In genomic region chr3:51372883-51373282, GRCm38 (mm10) we compare ENCODE assay signal across 15 mouse cellular contexts. TPM values are rescaled to one million over a fixed set of nuclear protein-coding genes. Genes with fewer than 3 reads are reported as not detected.
DNase-seq lines count a peak whose midpoint lies in the region; ATAC-seq and TF ChIP-seq lines count a peak whose summit lies in the region.
"Had no signal": no experiment of that assay in that cellular context is flagged by ENCODE, and none has a peak within 500 bp of the region (broad histone marks: within the 10 kb centered on the region; RNA-seq: fewer than 3 reads in every experiment).

No protein-coding gene starts in this region.

- H3K36me3 ChIP-seq in CH12.LX (replicated peaks in 1 of 2; ENCODE audit: control insufficient read depth in 1 of 2, insufficient read depth in 1 of 2, low read length in 1 of 2), result no peaks in the 10 kb centered on the region
- H3K36me3 ChIP-seq in liver, embryonic 11.5 days (ENCODE audit: control insufficient read depth, insufficient read depth, low read length), result no peaks in the 10 kb centered on the region
- H3K36me3 ChIP-seq in embryonic facial prominence, embryonic 10.5 days (replicated peaks), result no peaks in the 10 kb centered on the region
- H3K36me3 ChIP-seq: intestine, embryonic 15.5 days; neural tube, embryonic 15.5 days had no signal

- TF ChIP-seq POLR2A in CH12.LX (IDR thresholded peaks at IDR 0.05; ENCODE audit: low read depth, low read length), result peak; percentile 42; the same call in 1 of the 2 replicates

- no peak overlapping the region for H3K27ac ChIP-seq in CH12.LX (ENCODE audit: insufficient read depth, low read depth)
- no peak overlapping the region for H3K27ac ChIP-seq in liver, embryonic 11.5 days (ENCODE audit: low read depth, low read length)
- H3K27ac ChIP-seq in embryonic facial prominence, embryonic 10.5 days (replicated peaks), result no peak overlapping the region
- H3K27ac ChIP-seq: intestine, embryonic 15.5 days; neural tube, embryonic 15.5 days had no signal

- no peak for TF ChIP-seq RAD21 in CH12.LX (IDR thresholded peaks at IDR 0.05; ENCODE audit: low read depth, low read length)

- peak overlapping the region; percentile 23 to 33 (median 28) for H3K4me3 ChIP-seq in CH12.LX (replicated peaks in 1 of 3; ENCODE audit: low read depth in 2 of 3, low read length in 2 of 3, poor library complexity in 1 of 3)
- no peak overlapping the region for H3K4me3 ChIP-seq in liver, embryonic 11.5 days (ENCODE audit: low read depth, low read length)
- no peak overlapping the region for H3K4me3 ChIP-seq in embryonic facial prominence, embryonic 10.5 days
- H3K4me3 ChIP-seq: intestine, embryonic 15.5 days; neural tube, embryonic 15.5 days had no signal

- in situ Hi-C loops in CH12.LX (cut with MboI; ENCODE audit: low pct_ligation_motif_present, low pct_unique_long_range_greater_than_20kb, low sequenced_read_pairs), result no loop called here

- peaks cover 3% of the 10 kb centered on the region for H3K9me3 ChIP-seq in CH12.LX (replicated peaks; ENCODE audit: low read length)
- H3K9me3 ChIP-seq in liver, embryonic 11.5 days (ENCODE audit: control insufficient read depth, low read length), result no peaks in the 10 kb centered on the region
- no peaks in the 10 kb centered on the region for H3K9me3 ChIP-seq in embryonic facial prominence, embryonic 10.5 days
- H3K9me3 ChIP-seq: intestine, embryonic 15.5 days; neural tube, embryonic 15.5 days had no signal

- dilution Hi-C loops in CH12.LX (cut with MboI; ENCODE audit: extremely low pct_ligation_motif_present, extremely low pct_unique_long_range_greater_than_20kb, low sequenced_read_pairs), result no loop called here

- H3K4me2 ChIP-seq in CH12.LX (ENCODE audit: insufficient read depth, low read depth, poor library complexity, severe bottlenecking), result peak overlapping the region; percentile 79
- peak overlapping the region; percentile 7; the same call in 1 of the 2 replicates for H3K4me2 ChIP-seq in liver, embryonic 11.5 days
- H3K4me2 ChIP-seq: intestine, embryonic 15.5 days; neural tube, embryonic 15.5 days had no signal

- peaks cover 0 to 11% of the 10 kb centered on the region in 2 experiments; a peak in 2 of 4 replicates for H3K4me1 ChIP-seq in CH12.LX (ENCODE audit: control insufficient read depth in 1 of 2, insufficient read depth in 2 of 2)
- peaks cover 11% of the 10 kb centered on the region for H3K4me1 ChIP-seq in liver, embryonic 11.5 days (replicated peaks; ENCODE audit: control insufficient read depth, insufficient read depth, low read length)
- no peaks in the 10 kb centered on the region for H3K4me1 ChIP-seq in embryonic facial prominence, embryonic 10.5 days
- H3K4me1 ChIP-seq: intestine, embryonic 15.5 days; neural tube, embryonic 15.5 days had no signal

- no peak for TF ChIP-seq CTCF in CH12.LX (conservative IDR thresholded peaks at IDR 0.05 in 1 of 2, IDR thresholded peaks at IDR 0.05 in 1 of 2; ENCODE audit: low read depth in 2 of 2, low read length in 2 of 2)

- no peak for ATAC-seq in liver, embryonic 11.5 days (replicated peaks; ENCODE audit: low FRiP score)
- ATAC-seq: intestine, embryonic 15.5 days had no signal

- WGBS in liver, embryonic 11.5 days, result 54% methylated on average over 5 of the region's 5 CpGs
- 81% methylated on average over 5 of the region's 5 CpGs for WGBS in embryonic facial prominence, embryonic 10.5 days

- no peaks in the 10 kb centered on the region for H3K27me3 ChIP-seq in CH12.LX (replicated peaks)
- H3K27me3 ChIP-seq in liver, embryonic 11.5 days (replicated peaks; ENCODE audit: control insufficient read depth, insufficient read depth, low read length), result no peaks in the 10 kb centered on the region
- H3K27me3 ChIP-seq in embryonic facial prominence, embryonic 10.5 days (replicated peaks; ENCODE audit: low read depth, poor library complexity, severe bottlenecking), result no peaks in the 10 kb centered on the region
- H3K27me3 ChIP-seq: intestine, embryonic 15.5 days; neural tube, embryonic 15.5 days had no signal

- no peaks in the 10 kb centered on the region for H3K79me2 ChIP-seq in CH12.LX (replicated peaks; ENCODE audit: control insufficient read depth, extremely low read depth, insufficient read depth, poor library complexity, severe bottlenecking)

- peak overlapping the region; percentile 73 for H3K9ac ChIP-seq in CH12.LX (ENCODE audit: insufficient read depth, low read depth)
- H3K9ac ChIP-seq in liver, embryonic 11.5 days (ENCODE audit: low read depth, low read length), result no peak overlapping the region
- H3K9ac ChIP-seq: intestine, embryonic 15.5 days; neural tube, embryonic 15.5 days had no signal

- TF ChIP-seq EP300 in CH12.LX (IDR thresholded peaks at IDR 0.05; ENCODE audit: low read length), result no peak

- peak; percentile 79 for DNase-seq in adrenal gland, adult 2 months
- DNase-seq in adrenal gland, adult 18-20 months (ENCODE audit: low spot score in 2 of 2), result no peak
- peak; percentile 36 for DNase-seq in kidney, postnatal 14 days
- no peak for DNase-seq in kidney, adult 11 months
- no peak for DNase-seq in CH12.LX (ENCODE audit: extremely low read depth)
- no peak for DNase-seq in liver, embryonic 11.5 days (ENCODE audit: low spot score)
- no peak for DNase-seq in embryonic facial prominence, embryonic 10.5 days (ENCODE audit: low spot score)
- no peak for DNase-seq in layer of hippocampus, adult 8-10 months (ENCODE audit: low spot score in 2 of 2)
- DNase-seq: cerebellum, adult 2 months; heart, postnatal 10 days; lung, postnatal 4 days; thymus, adult 2 months had no signal

TF ChIP-seq in CH12.LX, 34 proteins besides CTCF, POLR2A, EP300 and RAD21:
- no peak for TF ChIP-seq ELF1 (IDR thresholded peaks at IDR 0.05; ENCODE audit: low read depth, low read length)
- no peak for TF ChIP-seq BHLHE40 (IDR thresholded peaks at IDR 0.05; ENCODE audit: low read depth, low read length)
- TF ChIP-seq ZKSCAN1 (IDR thresholded peaks at IDR 0.05; ENCODE audit: borderline replicate concordance, low read depth, low read length), result 0 out of 2 replicates have a peak, but pooled peaks have one; percentile 5

RNA-seq across cellular contexts. Expression of gene Mgarp, which starts 23.7 kb away (rescaled TPM):
- 1,000 to 10,000 TPM in 1 of 2 experiments, 100 to 1,000 TPM in 1; 689 to 1,037 TPM for total RNA-seq in adrenal gland, adult 2 months (2021)
- 297 and 312 TPM in 2 replicates for polyA plus RNA-seq in adrenal gland, adult 2 months (2012; rRNA removed)
- total RNA-seq in adrenal gland, adult 18-20 months (2021), result 100 to 1,000 TPM; 605 to 839 TPM
- total RNA-seq in CH12.LX (2012; rRNA removed) (not detected in 2 replicates), CH12.LX (2014; rRNA removed) (not detected in 2 replicates)
- 0.23 TPM in 1 of 2 replicates, not detected in the other for polyA plus RNA-seq in CH12.LX (2012; ENCODE audit: insufficient read length, low read depth)
- 4.6 and 5.2 TPM in 2 replicates for polyA plus RNA-seq in liver, embryonic 11.5 days (2014; fragmentation: Nextera tagmentation; extraction: Ambion mirVana)
- polyA plus RNA-seq in embryonic facial prominence, embryonic 10.5 days (2016; fragmentation: Nextera tagmentation; extraction: Ambion mirVana), result 8.0 and 8.7 TPM in 2 replicates
- total RNA-seq in layer of hippocampus, adult 8-10 months (2022), result under 1 TPM in 3 of 4 experiments, not detected in 1; 0.27 to 0.72 (median 0.55) TPM
- total RNA-seq: granulocyte monocyte progenitor cell, adult 5-6 weeks had no signal

RNA-seq across cellular contexts. Expression of gene Elf2, which starts 32.4 kb away (rescaled TPM):
- 10 to 100 TPM; 66.3 to 70.8 TPM for total RNA-seq in adrenal gland, adult 2 months (2021)
- polyA plus RNA-seq in adrenal gland, adult 2 months (2012; rRNA removed), result 30.7 and 39.1 TPM in 2 replicates
- total RNA-seq in adrenal gland, adult 18-20 months (2021), result 10 to 100 TPM; 61.9 to 78.4 TPM
- total RNA-seq in CH12.LX (2012; rRNA removed), result 30.5 and 31.2 TPM in 2 replicates
- total RNA-seq in CH12.LX (2014; rRNA removed), result 41.2 and 42.8 TPM in 2 replicates
- polyA plus RNA-seq in CH12.LX (2012; ENCODE audit: insufficient read length, low read depth), result 30.1 and 32.2 TPM in 2 replicates
- 36.5 and 37.9 TPM in 2 replicates for polyA plus RNA-seq in liver, embryonic 11.5 days (2014; fragmentation: Nextera tagmentation; extraction: Ambion mirVana)
- polyA plus RNA-seq in embryonic facial prominence, embryonic 10.5 days (2016; fragmentation: Nextera tagmentation; extraction: Ambion mirVana), result 42.0 and 49.2 TPM in 2 replicates
- 10 to 100 TPM; 57.6 to 62.4 (median 60.1) TPM for total RNA-seq in layer of hippocampus, adult 8-10 months (2022)

RNA-seq across cellular contexts. Expression of gene Ndufc1, which starts 35.9 kb away (rescaled TPM):
- total RNA-seq in adrenal gland, adult 2 months (2021), result 100 to 1,000 TPM; 705 to 794 TPM
- 237 and 341 TPM in 2 replicates for polyA plus RNA-seq in adrenal gland, adult 2 months (2012; rRNA removed)
- 100 to 1,000 TPM; 725 to 859 TPM for total RNA-seq in adrenal gland, adult 18-20 months (2021)
- total RNA-seq in CH12.LX (2012; rRNA removed) (213 and 233 TPM in 2 replicates), CH12.LX (2014; rRNA removed) (206 and 234 TPM in 2 replicates)
- polyA plus RNA-seq in CH12.LX (2012; ENCODE audit: insufficient read length, low read depth), result 109 and 159 TPM in 2 replicates
- 692 and 701 TPM in 2 replicates for polyA plus RNA-seq in liver, embryonic 11.5 days (2014; fragmentation: Nextera tagmentation; extraction: Ambion mirVana)
- polyA plus RNA-seq in embryonic facial prominence, embryonic 10.5 days (2016; fragmentation: Nextera tagmentation; extraction: Ambion mirVana), result 646 and 663 TPM in 2 replicates
- total RNA-seq in layer of hippocampus, adult 8-10 months (2022), result 100 to 1,000 TPM; 257 to 292 (median 267) TPM

RNA-seq across cellular contexts. Expression of gene Naa15, which starts 42.1 kb away (rescaled TPM):
- 10 to 100 TPM; 39.5 to 63.8 TPM for total RNA-seq in adrenal gland, adult 2 months (2021)
- polyA plus RNA-seq in adrenal gland, adult 2 months (2012; rRNA removed), result 0.46 and 0.59 TPM in 2 replicates
- total RNA-seq in adrenal gland, adult 18-20 months (2021), result 10 to 100 TPM; 54.1 to 59.7 TPM
- total RNA-seq in CH12.LX (2012; rRNA removed) (27.6 and 34.1 TPM in 2 replicates), CH12.LX (2014; rRNA removed) (59.0 and 59.9 TPM in 2 replicates)
- polyA plus RNA-seq in CH12.LX (2012; ENCODE audit: insufficient read length, low read depth), result 85.8 and 95.3 TPM in 2 replicates
- polyA plus RNA-seq in liver, embryonic 11.5 days (2014; fragmentation: Nextera tagmentation; extraction: Ambion mirVana), result 48.4 and 50.6 TPM in 2 replicates
- polyA plus RNA-seq in embryonic facial prominence, embryonic 10.5 days (2016; fragmentation: Nextera tagmentation; extraction: Ambion mirVana), result 68.2 and 69.9 TPM in 2 replicates
- 10 to 100 TPM; 42.6 to 61.4 (median 53.8) TPM for total RNA-seq in layer of hippocampus, adult 8-10 months (2022)

Comparison
In these comparisons a context has a peak if more than half of its experiments do, and no peak if none do; other contexts are left out.
1. DNase-seq: peak in adrenal gland, adult 2 months (single experiment) and kidney, postnatal 14 days (single experiment); none in adrenal gland, adult 18-20 months (0 of 2), kidney, adult 11 months (single experiment), CH12.LX (single experiment), liver, embryonic 11.5 days (single experiment), embryonic facial prominence, embryonic 10.5 days (single experiment) and layer of hippocampus, adult 8-10 months (0 of 2).
2. H3K4me3 ChIP-seq: peak in CH12.LX (3 of 3); none in liver, embryonic 11.5 days (single experiment) and embryonic facial prominence, embryonic 10.5 days (single experiment).
3. RNA of gene Mgarp, which starts 23.7 kb away (total RNA-seq): 689 to 1,037 TPM in adrenal gland, adult 2 months and 605 to 839 TPM in adrenal gland, adult 18-20 months; 0.27 to 0.72 TPM in layer of hippocampus, adult 8-10 months and not detected in CH12.LX; every median in the first group is over 100 times any median in the second.